Mouse (Mus musculus): ENCODE data around the gene Eri2. TPM values are rescaled to one million over a fixed set of nuclear protein-coding genes. Genes with fewer than 3 reads are reported as not detected.

Gene Eri2
- total RNA-seq (2021): 1 to 10 TPM; 7.6 to 9.6 TPM
- long read RNA-seq, experiment 1, partial matches to known transcripts: 0 of 4 reads
- long read RNA-seq, experiment 1, other reads (novel, unspliced or antisense): 4 of 4 reads
- long read RNA-seq, experiment 2, partial matches to known transcripts: 0 of 3 reads
- long read RNA-seq, experiment 2, other reads (novel, unspliced or antisense): 1 of 3 reads

GRCm38 (mm10) chr7:119793586-119794250 is at the start of gene Eri2, which contains the start of gene Rexo5:
Gene Eri2, minus strand, starts transcription at chr7:119794058.
Gene Rexo5, plus strand, starts transcription at chr7:119794006.
- DNase-seq: peak; percentile 94

- no peak for DNase-seq
These were observed 48.1 kb upstream of the Eri2 start for GRCm38 (mm10) chr7:119841820-119842449.

GRCm38 (mm10) chr7:119835996-119836777 is 42.3 kb upstream of the Eri2 start:
- DNase-seq: no peak

DNA sequence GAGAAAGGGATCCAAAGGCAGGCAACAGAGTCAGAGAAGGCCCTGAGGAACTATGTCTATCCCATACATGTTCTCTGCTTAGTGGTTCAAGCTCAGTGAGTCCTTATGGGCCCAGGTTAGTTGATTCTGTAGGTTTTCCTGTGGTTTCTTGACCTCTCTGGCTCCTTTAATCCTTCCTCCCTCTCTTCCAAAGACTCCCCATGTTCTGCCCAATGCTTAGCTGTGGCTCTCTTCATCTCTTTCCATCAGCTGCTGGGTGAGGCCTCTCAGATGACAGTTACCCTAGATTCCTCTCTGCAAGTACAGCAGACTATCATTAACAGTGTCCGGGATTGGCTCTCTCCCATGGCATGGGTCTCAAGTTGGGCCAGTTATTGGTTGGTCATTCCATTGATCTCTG is 41.5 kb upstream of the Eri2 start:
- no peak for DNase-seq

- no peak for DNase-seq
These were observed 14.9 kb upstream of the Eri2 start for GRCm38 (mm10) chr7:119808723-119809122.

GRCm38 (mm10) chr7:119807396-119807795 is 13.5 kb upstream of the Eri2 start:
- DNase-seq: no peak

GRCm38 (mm10) chr7:119800991-119801390 is 7.1 kb upstream of the Eri2 start:
- no peak for DNase-seq

GRCm38 (mm10) chr7:119800488-119800887 is 6.6 kb upstream of the Eri2 start:
- no peak for DNase-seq

DNA sequence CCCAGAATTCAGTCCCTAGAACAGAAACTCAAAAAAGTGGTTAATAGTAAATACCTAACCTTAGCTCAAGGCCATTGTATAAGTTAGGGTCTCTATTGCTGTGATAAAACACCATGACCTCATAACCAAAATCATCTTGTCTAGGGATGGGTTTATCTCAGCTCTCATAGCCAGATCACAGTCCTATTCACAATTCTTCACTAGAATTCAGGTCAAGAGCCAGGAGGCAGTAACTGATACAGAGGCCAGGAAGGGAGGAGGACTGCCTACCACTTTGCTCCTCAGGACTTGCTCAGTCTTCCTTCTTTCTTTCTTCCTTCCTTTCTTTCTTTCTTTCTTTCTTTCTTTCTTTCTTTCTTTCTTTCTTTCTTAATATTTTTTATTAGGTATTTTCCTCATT is 1.5 kb upstream of the Eri2 start:
- no peak for DNase-seq

- DNase-seq: no peak
These were observed 387 bp upstream of the Eri2 start for GRCm38 (mm10) chr7:119794251-119794638.

DNA sequence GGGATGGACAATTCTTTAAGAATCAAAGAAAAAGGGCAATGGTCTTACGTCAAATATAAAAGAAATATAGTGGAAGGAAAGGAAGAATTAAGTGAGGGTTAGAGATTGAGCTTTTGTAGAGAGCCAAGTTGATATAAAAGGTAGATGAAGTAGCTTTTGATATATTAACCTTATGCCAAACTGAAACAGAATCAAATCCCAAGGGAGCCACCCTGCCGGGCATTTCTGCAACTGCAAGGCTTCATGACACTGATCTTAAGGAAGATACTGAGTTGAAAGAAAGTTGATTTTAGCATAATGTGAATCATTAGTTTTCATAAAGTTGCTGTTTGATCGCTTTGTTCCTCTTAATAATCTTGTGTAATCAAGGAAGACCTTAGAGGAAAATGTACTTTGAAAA is 4.8 kb downstream of the Eri2 start:
- DNase-seq: no peak

GRCm38 (mm10) chr7:119784908-119785307 is 8.9 kb downstream of the Eri2 start:
- no peak for DNase-seq

DNA sequence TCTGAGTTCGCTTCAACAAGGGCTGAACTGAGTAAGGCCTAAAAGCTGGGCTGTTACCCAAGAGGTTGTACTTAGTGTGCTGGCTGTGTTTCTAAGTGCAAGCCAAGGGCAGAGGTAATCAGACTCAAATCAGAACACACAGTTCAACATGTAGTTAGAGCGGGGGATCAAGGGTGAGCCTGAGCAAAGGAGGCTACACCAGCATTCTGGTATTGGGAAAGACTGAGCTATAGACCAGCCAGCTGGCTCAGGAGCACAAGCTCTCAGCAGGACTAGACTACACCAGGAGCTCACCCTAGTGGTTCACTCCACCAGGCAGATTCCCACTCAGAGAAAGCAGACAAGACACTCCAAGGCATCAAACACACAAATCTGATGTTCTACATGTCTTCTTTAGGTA is 10.4 kb downstream of the Eri2 start:
- DNase-seq: peak; percentile 57

GRCm38 (mm10) chr7:119769895-119770294 is 24.0 kb downstream of the Eri2 start:
- DNase-seq: no peak

- no peak for DNase-seq
These were observed 26.9 kb downstream of the Eri2 start for GRCm38 (mm10) chr7:119766996-119767395.

- DNase-seq: no peak
These were observed 29.5 kb downstream of the Eri2 start for GRCm38 (mm10) chr7:119764377-119764776.

GRCm38 (mm10) chr7:119762166-119762697 is 31.6 kb downstream of the Eri2 start:
- DNase-seq: no peak

- peak; percentile 37 for DNase-seq
These were observed 33.3 kb downstream of the Eri2 start, which contains the start of gene Acsm3 for GRCm38 (mm10) chr7:119760527-119760951. Gene Acsm3, plus strand, starts transcription at chr7:119760923.

DNA sequence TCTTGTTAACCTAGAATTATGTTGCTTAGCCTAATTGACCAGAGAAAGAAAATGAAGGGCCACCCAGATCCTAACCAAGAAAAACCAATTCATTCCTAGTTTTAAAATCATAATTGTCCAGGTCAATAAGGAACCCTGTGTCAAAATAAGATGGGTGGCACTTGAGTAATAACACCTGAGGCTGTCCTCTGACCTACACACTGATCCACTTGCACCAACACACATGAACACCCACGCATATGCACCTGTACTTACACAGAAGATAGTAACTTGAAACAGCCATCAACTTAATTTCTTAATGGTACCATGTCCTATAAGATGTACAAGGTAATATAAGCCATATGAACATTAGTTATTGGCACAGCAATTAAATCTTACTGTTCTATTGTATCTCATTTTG is 40.2 kb downstream of the Eri2 start:
- no peak for DNase-seq

DNA sequence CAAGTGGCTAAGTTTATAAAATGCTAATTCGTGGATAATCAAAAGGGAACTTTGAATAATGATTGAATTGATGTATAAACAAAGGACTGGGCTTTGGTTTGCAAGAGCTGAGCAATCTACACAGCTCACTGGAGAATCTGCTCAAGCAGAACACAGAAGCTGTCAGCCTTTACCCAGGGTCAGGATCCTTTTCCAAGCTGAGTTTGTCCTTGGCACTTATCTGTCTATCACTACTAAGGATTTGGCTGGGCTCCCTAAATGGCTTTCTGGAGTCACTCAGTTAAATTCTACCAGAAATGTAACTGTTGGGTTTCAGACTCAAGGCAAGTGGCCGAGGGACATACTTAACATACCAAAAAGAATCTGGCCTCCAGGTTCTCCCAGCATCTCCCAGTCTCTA is 43.9 kb downstream of the Eri2 start:
- DNase-seq: peak; percentile 43

GRCm38 (mm10) chr7:119748761-119749160 is 45.1 kb downstream of the Eri2 start:
- no peak for DNase-seq

DNA sequence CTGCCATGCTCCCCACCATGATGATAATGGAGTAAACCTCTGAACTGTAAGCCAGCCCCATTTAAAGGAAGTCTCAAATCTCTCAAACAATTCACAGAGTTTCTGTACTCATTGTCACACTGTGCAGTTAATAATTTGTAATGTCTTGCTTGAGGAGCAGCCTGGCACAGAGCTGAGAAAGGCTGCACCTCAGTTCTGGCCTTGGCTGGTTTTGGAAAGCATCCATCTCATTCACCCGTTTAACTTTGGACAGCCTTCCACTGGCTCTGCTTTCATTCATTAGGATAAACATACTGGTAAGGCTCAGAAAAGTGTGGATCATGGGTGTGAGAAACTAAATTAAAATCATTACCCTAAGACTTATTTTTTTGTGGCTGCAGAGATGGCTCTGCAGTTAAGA is 48.0 kb downstream of the Eri2 start:
- peak; percentile 36 for DNase-seq
